16 mouse cellular contexts compared by ENCODE assay signal in genomic region chr8:83140068-83140467, GRCm38 (mm10). TPM values are rescaled to one million over a fixed set of nuclear protein-coding genes. Genes with fewer than 3 reads are reported as not detected.
DNase-seq lines count a peak whose midpoint lies in the region; ATAC-seq lines count a peak whose summit lies in the region.
"Had no signal": no experiment of that assay in that cellular context is flagged by ENCODE, and none has a peak within 500 bp of the region (broad histone marks: within the 10 kb centered on the region; RNA-seq: fewer than 3 reads in every experiment).

No protein-coding gene starts in this region.

- no peaks in the 10 kb centered on the region for H3K36me3 ChIP-seq in heart, embryonic 13.5 days
- no peaks in the 10 kb centered on the region for H3K36me3 ChIP-seq in heart, embryonic 12.5 days
- no peaks in the 10 kb centered on the region for H3K36me3 ChIP-seq in intestine, embryonic 16.5 days (ENCODE audit: control insufficient read depth, insufficient read depth, low read length)
- no peaks in the 10 kb centered on the region for H3K36me3 ChIP-seq in hindbrain, embryonic 11.5 days (ENCODE audit: control insufficient read depth, insufficient read depth, low read length)
- H3K36me3 ChIP-seq: hindbrain, embryonic 12.5 days; limb, embryonic 15.5 days had no signal

- H3K4me2 ChIP-seq in heart, embryonic 13.5 days, result no peak overlapping the region
- H3K4me2 ChIP-seq in heart, embryonic 12.5 days, result no peak overlapping the region
- H3K4me2 ChIP-seq in intestine, embryonic 16.5 days (ENCODE audit: low read depth, low read length), result no peak overlapping the region
- H3K4me2 ChIP-seq in hindbrain, embryonic 11.5 days (replicated peaks; ENCODE audit: low read depth, low read length), result no peak overlapping the region
- H3K4me2 ChIP-seq: hindbrain, embryonic 12.5 days; limb, embryonic 15.5 days had no signal

- H3K27me3 ChIP-seq in heart, embryonic 13.5 days (replicated peaks), result no peaks in the 10 kb centered on the region
- H3K27me3 ChIP-seq in heart, embryonic 12.5 days (replicated peaks), result no peaks in the 10 kb centered on the region
- no peaks in the 10 kb centered on the region for H3K27me3 ChIP-seq in intestine, embryonic 16.5 days (replicated peaks; ENCODE audit: control insufficient read depth, insufficient read depth, low read length)
- H3K27me3 ChIP-seq in hindbrain, embryonic 11.5 days (ENCODE audit: control insufficient read depth, insufficient read depth, low read length), result no peaks in the 10 kb centered on the region
- H3K27me3 ChIP-seq: hindbrain, embryonic 12.5 days; limb, embryonic 15.5 days had no signal

- no peaks in the 10 kb centered on the region for H3K9me3 ChIP-seq in heart, embryonic 13.5 days
- no peaks in the 10 kb centered on the region for H3K9me3 ChIP-seq in heart, embryonic 12.5 days (replicated peaks)
- no peaks in the 10 kb centered on the region for H3K9me3 ChIP-seq in intestine, embryonic 16.5 days (ENCODE audit: control insufficient read depth, low read length)
- no peaks in the 10 kb centered on the region for H3K9me3 ChIP-seq in hindbrain, embryonic 11.5 days (ENCODE audit: control insufficient read depth, low read length)
- H3K9me3 ChIP-seq: hindbrain, embryonic 12.5 days; limb, embryonic 15.5 days had no signal

- no peak overlapping the region for H3K9ac ChIP-seq in heart, embryonic 13.5 days
- no peak overlapping the region for H3K9ac ChIP-seq in heart, embryonic 12.5 days
- no peak overlapping the region for H3K9ac ChIP-seq in intestine, embryonic 16.5 days (ENCODE audit: low read depth, low read length)
- H3K9ac ChIP-seq in hindbrain, embryonic 11.5 days (ENCODE audit: low read depth, low read length), result no peak overlapping the region
- H3K9ac ChIP-seq: hindbrain, embryonic 12.5 days; limb, embryonic 15.5 days had no signal

- H3K27ac ChIP-seq in heart, embryonic 13.5 days (replicated peaks), result 0 out of 2 replicates have a peak overlapping the region, but pooled peaks have one; percentile 3
- no peak overlapping the region for H3K27ac ChIP-seq in heart, embryonic 12.5 days (ENCODE audit: poor library complexity, severe bottlenecking)
- H3K27ac ChIP-seq in intestine, embryonic 16.5 days (ENCODE audit: low read length), result peak overlapping the region; percentile 28; the same call in 1 of the 2 replicates
- no peak overlapping the region for H3K27ac ChIP-seq in hindbrain, embryonic 11.5 days (ENCODE audit: low read depth, low read length)
- H3K27ac ChIP-seq: hindbrain, embryonic 12.5 days; limb, embryonic 15.5 days had no signal

- peaks cover 14% of the 10 kb centered on the region for H3K4me1 ChIP-seq in heart, embryonic 13.5 days
- peaks cover 9% of the 10 kb centered on the region for H3K4me1 ChIP-seq in heart, embryonic 12.5 days (replicated peaks)
- peaks cover 6% of the 10 kb centered on the region for H3K4me1 ChIP-seq in intestine, embryonic 16.5 days (ENCODE audit: control insufficient read depth, insufficient read depth, low read length)
- H3K4me1 ChIP-seq in hindbrain, embryonic 11.5 days (replicated peaks; ENCODE audit: control insufficient read depth, insufficient read depth, low read length), result no peaks in the 10 kb centered on the region
- H3K4me1 ChIP-seq: hindbrain, embryonic 12.5 days had no signal

- WGBS in heart, embryonic 13.5 days, result 42% methylated on average over 1 of the region's 1 CpGs
- 61% methylated on average over 1 of the region's 1 CpGs for WGBS in heart, embryonic 12.5 days
- 72% methylated on average over 1 of the region's 1 CpGs for WGBS in intestine, embryonic 16.5 days
- 86% methylated on average over 1 of the region's 1 CpGs for WGBS in hindbrain, embryonic 11.5 days

- DNase-seq in lung, postnatal 36 days, result peak; percentile 26
- DNase-seq in lung, postnatal 25 days (ENCODE audit: low spot score), result no peak
- no peak for DNase-seq in hindbrain, embryonic 11.5 days (ENCODE audit: low spot score)
- no peak for DNase-seq in adrenal gland, postnatal 14 days
- DNase-seq: cerebellum, adult 11-12 months; embryo, embryonic 11 days; kidney, adult 2 months had no signal

- H3K4me3 ChIP-seq in heart, embryonic 13.5 days, result no peak overlapping the region
- H3K4me3 ChIP-seq in heart, embryonic 12.5 days, result no peak overlapping the region
- H3K4me3 ChIP-seq in intestine, embryonic 16.5 days (ENCODE audit: low read length), result no peak overlapping the region
- no peak overlapping the region for H3K4me3 ChIP-seq in hindbrain, embryonic 11.5 days (ENCODE audit: low read depth, low read length)
- H3K4me3 ChIP-seq: hindbrain, embryonic 12.5 days; limb, embryonic 15.5 days had no signal

- ATAC-seq in heart, embryonic 13.5 days (ENCODE audit: extremely low read depth, insufficient number of reproducible peaks, low FRiP score, low TSS enrichment), result no peak
- no peak for ATAC-seq in heart, embryonic 12.5 days (ENCODE audit: insufficient number of reproducible peaks, low FRiP score)
- peak; percentile 87 for ATAC-seq in intestine, embryonic 16.5 days
- ATAC-seq in hindbrain, embryonic 11.5 days (ENCODE audit: low FRiP score), result no peak
- ATAC-seq: forebrain, embryonic 16.5 days; midbrain, embryonic 16.5 days had no signal

RNA-seq across cellular contexts. Expression of gene Tbc1d9, which starts 25.1 kb away (rescaled TPM):
- polyA plus RNA-seq in heart, embryonic 13.5 days (2015; fragmentation: Nextera tagmentation; extraction: Ambion mirVana), result 0.79 and 0.96 TPM in 2 replicates
- 1.3 and 1.4 TPM in 2 replicates for polyA plus RNA-seq in heart, embryonic 12.5 days (2016; fragmentation: Nextera tagmentation; extraction: Ambion mirVana)
- 1.3 and 1.6 TPM in 2 replicates for polyA plus RNA-seq in intestine, embryonic 16.5 days (2015; fragmentation: Nextera tagmentation; extraction: Ambion mirVana)
- 12.8 and 14.8 TPM in 2 replicates for polyA plus RNA-seq in hindbrain, embryonic 11.5 days (2014; fragmentation: Nextera tagmentation; extraction: Ambion mirVana)
- total RNA-seq in adrenal gland, postnatal 14 days (2021), result 6.6 and 7.8 TPM in 2 replicates
- total RNA-seq: MEL had no signal

RNA-seq across cellular contexts. Expression of gene Gm10645, which starts 25.9 kb away (rescaled TPM):
- polyA plus RNA-seq in heart, embryonic 13.5 days (2015; fragmentation: Nextera tagmentation; extraction: Ambion mirVana), result 0.64 and 0.80 TPM in 2 replicates
- polyA plus RNA-seq in heart, embryonic 12.5 days (2016; fragmentation: Nextera tagmentation; extraction: Ambion mirVana), result 0.64 and 1.1 TPM in 2 replicates
- 0.43 and 1.0 TPM in 2 replicates for polyA plus RNA-seq in intestine, embryonic 16.5 days (2015; fragmentation: Nextera tagmentation; extraction: Ambion mirVana)
- polyA plus RNA-seq in hindbrain, embryonic 11.5 days (2014; fragmentation: Nextera tagmentation; extraction: Ambion mirVana), result 6.3 and 8.5 TPM in 2 replicates
- not detected in 2 replicates for total RNA-seq in adrenal gland, postnatal 14 days (2021)
- total RNA-seq: gastrocnemius, postnatal 4 days; MEL had no signal

Comparison
In these comparisons a context has a peak if more than half of its experiments do, and no peak if none do; other contexts are left out.
1. H3K27ac ChIP-seq: peak in heart, embryonic 13.5 days (single experiment) and intestine, embryonic 16.5 days (single experiment); none in heart, embryonic 12.5 days (single experiment) and hindbrain, embryonic 11.5 days (single experiment).